Mouse (Mus musculus) erythroid progenitor cell, adult 5-6 weeks (primary cell): ENCODE measurements around the gene Gm10662. TPM values are rescaled to one million over a fixed set of nuclear protein-coding genes. Genes with fewer than 3 reads are reported as not detected.
"Not testable (repeated sequence)": the region's sequence is repeated elsewhere in the genome, so short reads cannot be mapped to it uniquely, and the experiment has no call there.

Experiments used
- ATAC-seq: replicated peaks from 2 replicates; pipeline ENCODE4 v1.8.0; 2016; ENCODE audit warnings: moderate number of reproducible peaks, mild to moderate bottlenecking, moderate TSS enrichment, inconsistent platforms; ENCODE audit not compliant: poor library complexity, low FRiP score, severe bottlenecking
- total RNA-seq, 2 experiments: library from RNA; stranded (forward) in 1 of 2; stranded (reverse) in 1 of 2; fragments of 150-400 nt in 1 of 2; fragments of 186-747, 209-891 nt in 1 of 2; gene quantifications; 2 replicates each; pipeline versions ENCODE4 v1.2.3 to v1.2.4; 2015 to 2017; ENCODE audit warnings: low replicate concordance in 2 of 2

The Gm10662 gene
- total RNA-seq (2015; ENCODE audit: low replicate concordance) = not detected in 2 replicates
- not detected in 2 replicates for total RNA-seq (2017; ENCODE audit: low replicate concordance)

DNA sequence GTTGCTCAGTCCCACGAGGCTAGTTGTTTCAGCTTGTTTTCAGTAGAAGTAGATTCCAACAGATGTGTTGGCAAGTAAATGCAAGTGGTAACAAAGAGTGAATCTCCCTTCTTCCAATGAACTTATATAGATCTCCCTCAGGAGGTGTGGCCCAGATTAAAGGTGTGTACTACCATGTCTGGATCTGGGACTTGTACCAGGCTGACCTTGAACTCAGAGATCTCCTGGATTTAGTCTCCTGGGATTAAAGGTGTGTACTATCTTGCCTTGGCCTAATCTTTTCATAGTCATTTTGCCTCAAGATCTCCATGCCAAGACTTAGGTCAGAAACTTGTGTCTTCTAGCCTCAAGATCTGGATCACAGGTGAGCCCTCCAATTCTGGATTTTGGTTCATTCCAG lies at the start of gene Gm10662:
Gene Gm10662, minus strand, starts transcription at position 101 of the 400 bp plus-strand sequence.
- not testable (repeated sequence) for ATAC-seq

DNA sequence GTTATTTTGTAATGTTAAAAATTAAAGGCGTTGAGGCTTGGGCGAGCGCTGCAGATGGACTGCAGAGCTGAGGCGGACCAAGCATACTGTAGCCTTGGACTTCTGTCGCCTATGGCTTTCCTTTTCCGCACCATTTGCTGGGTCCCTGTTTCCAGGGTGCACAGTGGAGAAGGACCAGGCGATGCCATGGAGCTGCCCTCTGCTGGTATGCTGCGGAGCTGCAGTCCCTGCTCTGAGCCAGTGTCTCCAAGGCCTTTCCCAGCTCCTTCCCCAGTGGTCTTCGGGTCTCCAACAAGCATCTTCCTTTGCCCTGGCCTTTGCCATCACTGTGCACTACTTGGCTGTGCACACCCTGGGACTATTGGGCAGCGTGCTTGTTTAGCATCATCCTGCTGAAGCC lies 19.2 kb upstream of the Gm10662 start:
- not testable (repeated sequence) for ATAC-seq

Other genes starting within 250 kb of the Gm10662 start
- gene Gm4214, start 159.8 kb downstream of the Gm10662 start, total RNA-seq (2015; ENCODE audit: low replicate concordance) = not detected in 2 replicates
- not detected in 2 replicates for gene Gm4214, start 159.8 kb downstream of the Gm10662 start, total RNA-seq (2017; ENCODE audit: low replicate concordance)
- gene Gm4216, start 124.6 kb downstream of the Gm10662 start, total RNA-seq (2015; ENCODE audit: low replicate concordance) = not detected in 2 replicates
- gene Gm4216, start 124.6 kb downstream of the Gm10662 start, total RNA-seq (2017; ENCODE audit: low replicate concordance) = not detected in 2 replicates
- gene Vmn1r163, start 88.9 kb downstream of the Gm10662 start, total RNA-seq (2015; ENCODE audit: low replicate concordance) = not detected in 2 replicates
- gene Vmn1r163, start 88.9 kb downstream of the Gm10662 start, total RNA-seq (2017; ENCODE audit: low replicate concordance) = not detected in 2 replicates
- gene Gm8720, start 77.0 kb downstream of the Gm10662 start, total RNA-seq (2015; ENCODE audit: low replicate concordance) = not detected in 2 replicates
- gene Gm8720, start 77.0 kb downstream of the Gm10662 start, total RNA-seq (2017; ENCODE audit: low replicate concordance) = not detected in 2 replicates
- gene Vmn1r165, start 72.9 kb upstream of the Gm10662 start, total RNA-seq (2015; ENCODE audit: low replicate concordance) = not detected in 2 replicates
- not detected in 2 replicates for gene Vmn1r165, start 72.9 kb upstream of the Gm10662 start, total RNA-seq (2017; ENCODE audit: low replicate concordance)
- not detected in 2 replicates for gene Vmn1r166, start 107.2 kb upstream of the Gm10662 start, total RNA-seq (2015; ENCODE audit: low replicate concordance)
- gene Vmn1r166, start 107.2 kb upstream of the Gm10662 start, total RNA-seq (2017; ENCODE audit: low replicate concordance) = not detected in 2 replicates
- not detected in 2 replicates for gene Gm6902, start 134.4 kb upstream of the Gm10662 start, total RNA-seq (2015; ENCODE audit: low replicate concordance)
- not detected in 2 replicates for gene Gm6902, start 134.4 kb upstream of the Gm10662 start, total RNA-seq (2017; ENCODE audit: low replicate concordance)
- not detected in 2 replicates for gene Nlrp4e, start 156.7 kb upstream of the Gm10662 start, total RNA-seq (2015; ENCODE audit: low replicate concordance)
- gene Nlrp4e, start 156.7 kb upstream of the Gm10662 start, total RNA-seq (2017; ENCODE audit: low replicate concordance) = not detected in 2 replicates
- not detected in 2 replicates for gene Nlrp5, start 241.4 kb upstream of the Gm10662 start, total RNA-seq (2015; ENCODE audit: low replicate concordance)
- not detected in 2 replicates for gene Nlrp5, start 241.4 kb upstream of the Gm10662 start, total RNA-seq (2017; ENCODE audit: low replicate concordance)